Mouse (Mus musculus) kidney, adult 2 months (tissue): Measurements from ENCODE around the gene AL731706.1.

Source experiments
- CTCF ChIP-seq: fragments of 200-500 bp; conservative IDR thresholded peaks from 2 replicates; pipeline ENCODE4 v1.5.1; 2011; ENCODE audit warnings: low read depth, mild to moderate bottlenecking, control low read depth, low read length, moderate library complexity, mixed read lengths; ENCODE audit not compliant: insufficient read depth, insufficient read length
- POLR2A ChIP-seq: fragments of 200-500 bp; IDR thresholded peaks from one replicate; pipeline ENCODE4 v1.6.1; 2011; ENCODE audit warnings: low read depth, low read length, control low read depth

GRCm38 (mm10) chr2:136850366-136850765 lies 40.8 kb downstream of the AL731706.1 start:
- no peak for TF ChIP-seq CTCF
- TF ChIP-seq POLR2A = no peak
